Mouse (Mus musculus) midbrain, embryonic 11.5 days (tissue): ENCODE measurements around the gene Hspb8. TPM values are rescaled to one million over a fixed set of nuclear protein-coding genes. Genes with fewer than 3 reads are reported as not detected.

Source experiments
- ATAC-seq: fragments of 200-750 bp; cut with Nextera tagmentation; 2 replicates; pipeline ENCODE4 v1.8.0; 2017; ENCODE audit warnings: moderate TSS enrichment, moderate library complexity; ENCODE audit not compliant: low FRiP score
- DNase-seq: peaks from one replicate; pipeline ENCODE4 v3.0.0; 2015; ENCODE audit warnings: low spot score; ENCODE audit errors: missing footprints
- H3K27ac ChIP-seq: fragments of 300-500 bp; sonication (generic); 2 replicates; pipeline ENCODE4 v1.5.1; 2014; ENCODE audit warnings: low read depth, low read length
- H3K27me3 ChIP-seq: fragments of 300-500 bp; sonication (generic); 2 replicates; pipeline ENCODE4 v1.6.1; 2014; ENCODE audit warnings: mild to moderate bottlenecking, low read length, moderate library complexity, mixed read lengths; ENCODE audit not compliant: control insufficient read depth, insufficient read depth
- H3K36me3 ChIP-seq: fragments of 300-500 bp; sonication (generic); 2 replicates; pipeline ENCODE4 v1.6.1; 2014; ENCODE audit warnings: mild to moderate bottlenecking, low read length, moderate library complexity, mixed read lengths; ENCODE audit not compliant: control insufficient read depth, insufficient read depth
- H3K4me1 ChIP-seq: fragments of 300-500 bp; sonication (generic); 2 replicates; pipeline ENCODE4 v1.6.1; 2014; ENCODE audit warnings: low read length; ENCODE audit not compliant: control insufficient read depth, insufficient read depth
- H3K4me2 ChIP-seq: fragments of 300-500 bp; sonication (generic); 2 replicates; pipeline ENCODE4 v1.6.1; 2014; ENCODE audit warnings: mild to moderate bottlenecking, moderate library complexity
- H3K4me3 ChIP-seq: fragments of 300-500 bp; sonication (generic); 2 replicates; pipeline ENCODE4 v1.5.1; 2014; ENCODE audit warnings: low read depth, low read length
- H3K9ac ChIP-seq: fragments of 300-500 bp; sonication (generic); 2 replicates; pipeline ENCODE4 v1.6.1; 2014; ENCODE audit warnings: low read length
- H3K9me3 ChIP-seq: fragments of 300-500 bp; sonication (generic); 2 replicates; pipeline ENCODE4 v1.6.1; 2016; ENCODE audit warnings: low read length; ENCODE audit not compliant: control insufficient read depth
- WGBS: fragments of 180-500 bp; shearing (Covaris S2); extraction: QIAGEN DNeasy Blood & Tissue Kit; methylation state at CpG from one replicate; pipeline ENCODE4 v1.1.7; 2014; 5-methylcytosine and 5-hydroxymethylcytosine counted together
- polyA plus RNA-seq: library from polyadenylated mRNA; unstranded; fragments of >200 nt; fragmentation: Nextera tagmentation; extraction: Ambion mirVana; gene quantifications from 2 replicates; pipeline ENCODE4 v1.2.1, GENCODE M21; 2014

Gene Hspb8
- 5.5 and 6.1 TPM in 2 replicates for polyA plus RNA-seq

DNA sequence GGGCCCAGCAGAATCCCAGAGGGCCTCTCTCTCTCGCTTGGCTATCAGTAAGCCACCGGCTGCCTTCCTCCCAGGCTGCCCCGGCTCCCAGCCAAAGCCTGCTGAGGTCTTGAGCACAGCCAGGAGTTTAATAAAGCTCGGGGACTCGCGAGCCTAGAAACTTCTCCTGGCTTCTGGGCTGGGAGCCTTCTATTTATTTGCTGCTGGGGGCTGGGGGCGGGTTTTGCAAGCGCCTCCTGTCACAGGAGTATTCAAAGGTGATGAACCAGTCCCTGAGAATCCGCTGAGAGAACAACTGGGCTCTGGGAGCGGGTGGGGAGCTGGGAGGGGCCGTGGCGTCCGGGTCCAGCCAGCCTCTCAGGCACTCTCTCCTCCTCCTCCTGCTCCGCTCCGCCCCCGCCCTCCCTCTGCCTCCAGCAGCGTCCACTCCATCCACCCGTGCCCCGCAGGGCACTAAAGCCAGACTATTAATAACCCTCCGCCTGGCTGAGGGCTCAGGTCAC lies at the start of gene Hspb8:
Gene Hspb8, minus strand, starts transcription at position 166 of the 503 bp plus-strand sequence.
- 0% methylated on average over 18 of the region's 20 CpGs for WGBS
- no peak within 1 kb of the TSS; the same call in 1 of the 2 replicates for H3K27ac ChIP-seq
- ATAC-seq = peak; percentile 76
- H3K4me3 ChIP-seq = peak within 1 kb of the TSS; percentile 12
- H3K36me3 ChIP-seq = no peaks in the 10 kb centered on the region
- no peaks in the 10 kb centered on the region for H3K9me3 ChIP-seq
- H3K27me3 ChIP-seq = no peaks in the 10 kb centered on the region
- DNase-seq = peak; percentile 92
- H3K4me2 ChIP-seq = peak within 1 kb of the TSS; percentile 44
- H3K9ac ChIP-seq = peak within 1 kb of the TSS; percentile 53
- H3K4me1 ChIP-seq = peaks cover 19% of the 10 kb centered on the region

DNA sequence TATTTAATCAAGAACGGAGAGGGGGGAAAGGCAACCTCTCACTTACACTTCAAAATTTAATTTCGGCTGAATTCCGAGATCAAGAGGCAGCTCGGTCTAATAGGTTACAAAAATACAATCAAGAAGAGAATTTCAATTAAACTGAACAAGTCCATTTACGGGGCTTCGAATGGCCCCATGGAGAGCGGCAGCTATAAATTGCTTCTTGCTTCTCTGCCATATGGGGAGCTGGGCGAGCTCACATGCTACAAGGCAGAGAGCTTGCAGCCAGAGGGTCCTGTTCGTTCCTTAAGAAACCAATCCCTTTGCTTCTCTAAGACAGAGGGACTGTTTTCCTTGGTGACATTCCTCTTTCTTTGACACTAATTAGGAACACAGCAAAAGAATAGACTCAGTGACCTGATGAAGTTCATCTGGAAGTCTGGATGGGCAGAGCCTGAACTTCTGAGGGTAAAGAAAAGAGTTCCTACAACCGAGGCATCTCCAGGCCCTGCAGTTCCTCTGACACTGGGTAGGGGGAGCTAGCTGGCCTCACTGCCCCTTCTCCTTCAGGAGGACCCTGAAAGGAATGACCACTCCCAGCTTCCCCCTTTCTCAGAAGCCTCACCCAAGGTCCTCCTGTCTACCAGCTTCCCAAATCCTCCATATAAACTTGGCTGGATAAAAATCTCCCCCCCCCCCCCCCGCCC lies 38.8 kb upstream of the Hspb8 start:
- H3K27me3 ChIP-seq = no peaks in the 10 kb centered on the region
- H3K27ac ChIP-seq = no peak overlapping the region
- ATAC-seq = no peak
- H3K9me3 ChIP-seq = peaks cover 6% of the 10 kb centered on the region; the same call in 1 of the 2 replicates
- 50% methylated on average over 11 of the region's 11 CpGs for WGBS
- H3K36me3 ChIP-seq = peaks cover 20% of the 10 kb centered on the region
- no peak overlapping the region for H3K9ac ChIP-seq
- H3K4me2 ChIP-seq = no peak overlapping the region
- H3K4me1 ChIP-seq = 0 out of 2 replicates have a peak, but pooled peaks cover 3% of the 10 kb centered on the region
- DNase-seq = no peak
- no peak overlapping the region for H3K4me3 ChIP-seq

DNA sequence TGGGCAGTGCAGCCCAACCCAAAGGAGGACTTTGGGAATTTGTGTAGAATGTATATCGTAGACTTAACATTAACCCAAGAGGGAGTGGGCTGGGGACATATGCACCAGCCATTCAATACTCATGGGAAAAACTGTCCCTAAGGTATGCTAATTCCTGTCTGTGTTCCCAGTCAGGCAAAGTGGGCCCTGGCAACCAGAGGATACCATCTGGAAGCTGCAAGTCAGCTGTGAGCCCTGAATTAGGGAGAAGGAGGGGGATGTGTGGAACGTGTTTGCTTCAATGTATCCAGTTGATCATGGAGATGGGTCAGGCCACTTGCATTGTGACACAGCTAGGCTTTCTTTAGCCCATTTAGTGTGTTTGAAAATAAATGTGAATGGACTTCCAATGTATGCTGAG lies 37.3 kb upstream of the Hspb8 start:
- Histone ChIP-seq H3K27ac (no peak overlapping the region), H3K9me3 (no peaks in the 10 kb centered on the region; the same call in 1 of the 2 replicates), H3K36me3 (peaks cover 6% of the 10 kb centered on the region), H3K4me1 (0 out of 2 replicates have a peak, but pooled peaks cover 3% of the 10 kb centered on the region), H3K9ac (no peak overlapping the region), H3K4me2 (no peak overlapping the region), H3K4me3 (no peak overlapping the region), H3K27me3 (no peaks in the 10 kb centered on the region)
- no peak for DNase-seq
- WGBS = 73% methylated on average over 2 of the region's 2 CpGs
- ATAC-seq = no peak

DNA sequence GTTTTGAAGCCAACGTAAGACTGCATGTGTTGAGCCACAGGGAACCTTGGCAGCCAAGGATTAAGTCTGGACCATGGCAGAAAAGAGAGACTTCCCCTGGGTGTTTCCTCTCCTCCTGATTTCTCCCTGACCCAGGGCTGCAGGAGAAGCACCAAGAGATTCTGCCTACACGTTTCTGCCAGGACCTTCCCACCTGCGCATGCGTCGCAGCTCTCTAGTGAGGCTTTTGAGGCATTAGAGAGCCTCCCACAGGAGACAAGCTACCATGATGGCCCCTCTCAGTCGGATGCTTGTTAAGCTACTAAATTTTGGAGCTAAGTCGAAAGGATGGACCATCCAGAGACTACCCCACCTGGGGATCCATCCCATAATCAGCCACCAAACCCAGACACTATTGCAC lies 35.1 kb upstream of the Hspb8 start:
- H3K9ac ChIP-seq = no peak overlapping the region
- no peaks in the 10 kb centered on the region for H3K36me3 ChIP-seq
- H3K27ac ChIP-seq = no peak overlapping the region
- no peak for DNase-seq
- no peaks in the 10 kb centered on the region for H3K27me3 ChIP-seq
- no peaks in the 10 kb centered on the region for H3K9me3 ChIP-seq
- no peak overlapping the region for H3K4me3 ChIP-seq
- no peak for ATAC-seq
- 0 out of 2 replicates have a peak, but pooled peaks cover 3% of the 10 kb centered on the region for H3K4me1 ChIP-seq
- WGBS = 85% methylated on average over 7 of the region's 7 CpGs
- no peak overlapping the region for H3K4me2 ChIP-seq

DNA sequence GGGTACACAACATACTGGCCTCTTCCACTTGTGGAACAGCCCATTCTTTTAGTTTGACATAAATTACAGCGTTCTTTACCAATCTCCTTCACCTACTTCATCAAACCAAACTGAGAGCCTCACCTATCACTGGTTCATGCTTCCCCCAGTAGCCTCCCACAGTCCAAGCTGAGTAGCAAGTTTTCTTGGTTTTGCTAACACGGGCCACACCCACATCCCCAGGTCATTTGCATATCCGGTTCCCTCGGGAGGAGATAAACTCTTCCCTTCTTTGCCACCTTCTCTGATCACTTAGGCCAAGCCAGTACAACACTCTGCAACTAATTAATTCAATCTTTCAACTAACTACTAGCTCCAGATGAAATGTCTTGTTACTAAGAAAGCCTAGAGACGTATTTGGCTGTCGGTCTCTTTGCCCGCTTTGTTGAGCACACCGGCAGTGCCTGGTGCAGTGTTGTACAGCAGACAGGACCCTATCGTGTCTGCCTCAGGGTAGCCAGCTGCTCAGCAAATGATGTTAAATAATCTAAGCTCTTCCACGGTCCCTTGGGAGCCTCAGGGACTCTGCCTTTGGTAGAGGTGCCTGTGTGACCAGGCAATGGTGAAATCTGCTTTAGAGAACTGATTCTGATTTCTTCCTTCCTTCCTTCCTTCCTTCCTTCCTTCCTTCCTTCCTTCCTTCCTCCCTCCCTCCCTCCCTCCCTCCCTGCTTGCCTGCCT lies 34.3 kb upstream of the Hspb8 start:
- Histone ChIP-seq H3K36me3 (no peaks in the 10 kb centered on the region), H3K27me3 (no peaks in the 10 kb centered on the region), H3K27ac (no peak overlapping the region), H3K4me1 (0 out of 2 replicates have a peak, but pooled peaks cover 3% of the 10 kb centered on the region), H3K4me2 (no peak overlapping the region), H3K4me3 (no peak overlapping the region), H3K9ac (no peak overlapping the region), H3K9me3 (no peaks in the 10 kb centered on the region)
- DNase-seq (no peak), ATAC-seq (no peak)
- WGBS = 38% methylated on average over 10 of the region's 10 CpGs

DNA sequence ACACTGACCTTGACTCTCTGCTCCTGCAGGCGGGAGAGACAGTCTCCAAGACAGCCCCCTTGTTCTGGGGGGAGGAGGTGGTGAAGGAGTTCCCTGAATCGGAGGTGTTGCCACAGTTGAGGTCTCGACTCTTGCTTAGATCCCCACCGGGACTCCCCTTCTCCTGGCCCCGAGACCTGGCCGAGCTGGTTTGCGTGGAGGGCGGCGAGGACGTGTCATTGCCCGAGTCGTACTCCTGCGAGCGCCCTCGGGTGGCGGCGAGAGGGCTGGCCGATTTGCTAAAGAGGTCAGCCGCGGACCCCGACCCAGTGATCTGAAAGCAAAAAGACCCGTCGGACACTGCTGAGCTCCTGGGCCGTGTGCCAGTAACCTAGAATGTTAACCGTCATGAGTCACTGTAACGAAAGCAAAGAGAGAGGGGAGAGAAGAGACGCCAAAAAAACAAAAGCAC lies 30.8 kb upstream of the Hspb8 start:
- Histone ChIP-seq H3K27ac (no peak overlapping the region), H3K9ac (peak overlapping the region; percentile 1; the same call in 1 of the 2 replicates), H3K36me3 (no peaks in the 10 kb centered on the region), H3K4me1 (0 out of 2 replicates have a peak, but pooled peaks cover 3% of the 10 kb centered on the region), H3K27me3 (no peaks in the 10 kb centered on the region), H3K4me3 (no peak overlapping the region), H3K9me3 (no peaks in the 10 kb centered on the region), H3K4me2 (peak overlapping the region; percentile 38; the same call in 1 of the 2 replicates)
- 4% methylated on average over 27 of the region's 27 CpGs for WGBS
- DNase-seq (peak; percentile 94), ATAC-seq (0 out of 2 replicates have a peak, but pooled peaks have one; percentile 40)

DNA sequence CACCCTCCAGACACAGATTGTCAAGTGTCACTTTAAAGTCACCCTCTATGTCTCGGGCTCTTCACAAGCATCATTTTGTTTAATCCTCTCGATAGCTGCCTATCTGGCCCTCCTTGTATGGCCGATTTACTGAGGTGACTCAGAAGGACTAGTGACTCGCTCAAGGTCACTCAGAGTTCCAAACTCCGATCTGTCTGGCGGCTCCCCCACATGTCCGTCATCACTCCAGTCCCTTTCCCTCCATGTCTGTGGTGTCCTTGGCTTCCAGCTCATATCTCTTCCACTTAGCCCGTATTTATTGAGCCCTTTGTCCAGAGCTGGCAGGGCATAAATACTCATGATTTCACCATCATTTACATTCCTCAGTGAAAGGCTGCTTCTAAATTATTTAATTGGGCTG lies 28.2 kb upstream of the Hspb8 start:
- Histone ChIP-seq H3K9ac (no peak overlapping the region), H3K4me3 (no peak overlapping the region), H3K9me3 (no peaks in the 10 kb centered on the region), H3K4me1 (no peaks in the 10 kb centered on the region), H3K36me3 (no peaks in the 10 kb centered on the region), H3K27me3 (no peaks in the 10 kb centered on the region), H3K4me2 (no peak overlapping the region), H3K27ac (no peak overlapping the region)
- WGBS = 91% methylated on average over 8 of the region's 8 CpGs
- DNase-seq = no peak
- no peak for ATAC-seq

DNA sequence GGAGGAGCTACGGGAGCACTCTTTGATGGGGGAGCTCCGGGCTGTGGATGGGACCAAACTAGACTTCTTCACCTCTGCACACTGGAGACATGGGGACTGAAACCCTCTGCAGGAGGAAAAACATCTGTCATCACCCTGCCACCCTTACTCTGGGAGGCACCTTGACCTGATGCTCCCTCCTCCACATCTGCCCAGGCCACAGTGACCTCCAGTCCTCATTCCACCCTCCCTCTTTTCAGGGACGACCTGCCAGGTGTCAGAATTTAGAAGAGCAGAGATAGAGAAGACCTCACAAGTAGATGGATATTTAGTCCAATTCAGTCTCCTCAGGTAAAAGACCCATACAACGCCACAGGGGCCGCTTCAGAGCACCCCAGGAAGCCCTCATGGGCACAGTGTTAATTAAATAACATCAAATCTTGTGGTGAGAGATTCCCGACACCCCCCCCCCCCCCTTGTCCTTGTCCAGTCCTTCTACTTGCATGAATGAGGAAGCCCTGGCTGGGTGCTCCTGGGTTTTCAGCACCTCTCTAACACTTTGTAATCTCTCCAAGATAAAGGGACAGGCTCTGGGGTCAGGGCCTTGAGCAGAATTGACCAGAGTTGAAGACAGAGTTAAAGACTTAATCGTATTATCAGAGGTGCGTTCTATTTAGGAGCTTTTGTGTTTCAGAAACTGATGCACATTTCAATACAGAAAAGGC lies 27.0 kb upstream of the Hspb8 start:
- DNase-seq (no peak), ATAC-seq (no peak)
- no peak overlapping the region for H3K4me3 ChIP-seq
- H3K4me1 ChIP-seq = no peaks in the 10 kb centered on the region
- no peaks in the 10 kb centered on the region for H3K36me3 ChIP-seq
- H3K27me3 ChIP-seq = no peaks in the 10 kb centered on the region
- no peak overlapping the region for H3K27ac ChIP-seq
- no peaks in the 10 kb centered on the region for H3K9me3 ChIP-seq
- H3K4me2 ChIP-seq = no peak overlapping the region
- no peak overlapping the region for H3K9ac ChIP-seq
- 55% methylated on average over 8 of the region's 8 CpGs for WGBS
